Mouse (Mus musculus) forebrain, embryonic 13.5 days (tissue): ENCODE data around the gene Purb. TPM values are rescaled to one million over a fixed set of nuclear protein-coding genes. Genes with fewer than 3 reads are reported as not detected.
"Not testable (repeated sequence)": the region's sequence is repeated elsewhere in the genome, so short reads cannot be mapped to it uniquely, and the experiment has no call there.

Experiments
- ATAC-seq: fragments of 200-750 bp; cut with Nextera tagmentation; 2 replicates; pipeline ENCODE4 v1.8.0; 2017
- H3K27ac ChIP-seq: fragments of 300-500 bp; sonication (generic); 2 replicates; pipeline ENCODE4 v1.5.1; 2015; ENCODE audit warnings: inconsistent platforms, mild to moderate bottlenecking, moderate library complexity
- H3K27me3 ChIP-seq: fragments of 300-500 bp; sonication (generic); 2 replicates; pipeline ENCODE4 v1.6.1; 2015; ENCODE audit warnings: mild to moderate bottlenecking, inconsistent platforms
- H3K36me3 ChIP-seq: fragments of 300-500 bp; sonication (generic); 2 replicates; pipeline ENCODE4 v1.6.1; 2015; ENCODE audit warnings: mild to moderate bottlenecking, inconsistent platforms; ENCODE audit not compliant: poor library complexity, severe bottlenecking
- H3K4me1 ChIP-seq: fragments of 300-500 bp; sonication (generic); 2 replicates; pipeline ENCODE4 v1.6.1; 2015; ENCODE audit warnings: inconsistent platforms
- H3K4me2 ChIP-seq: fragments of 300-500 bp; sonication (generic); 2 replicates; pipeline ENCODE4 v1.6.1; 2015; ENCODE audit warnings: inconsistent platforms, mild to moderate bottlenecking, moderate library complexity
- H3K4me3 ChIP-seq: fragments of 300-500 bp; sonication (generic); 2 replicates; pipeline ENCODE4 v1.5.1; 2015; ENCODE audit warnings: mild to moderate bottlenecking, inconsistent platforms
- H3K9ac ChIP-seq: fragments of 300-500 bp; sonication (generic); 2 replicates; pipeline ENCODE4 v1.6.1; 2015; ENCODE audit warnings: mild to moderate bottlenecking, inconsistent platforms
- H3K9me3 ChIP-seq: fragments of 300-500 bp; sonication (generic); replicated peaks from 2 replicates; pipeline ENCODE4 v1.6.1; 2016; ENCODE audit warnings: inconsistent platforms
- WGBS: fragments of 180-500 bp; shearing (Covaris S2); methylation state at CpG from one replicate; pipeline ENCODE4 v1.1.7; 2015; 5-methylcytosine and 5-hydroxymethylcytosine counted together
- polyA plus RNA-seq: library from polyadenylated mRNA; unstranded; fragments of >200 nt; fragmentation: Nextera tagmentation; extraction: Ambion mirVana; gene quantifications from 2 replicates; pipeline ENCODE4 v1.2.1, GENCODE M21; 2015

The Purb gene
- polyA plus RNA-seq, 1 experiment from 2014 or later: 13.9 TPM

DNA sequence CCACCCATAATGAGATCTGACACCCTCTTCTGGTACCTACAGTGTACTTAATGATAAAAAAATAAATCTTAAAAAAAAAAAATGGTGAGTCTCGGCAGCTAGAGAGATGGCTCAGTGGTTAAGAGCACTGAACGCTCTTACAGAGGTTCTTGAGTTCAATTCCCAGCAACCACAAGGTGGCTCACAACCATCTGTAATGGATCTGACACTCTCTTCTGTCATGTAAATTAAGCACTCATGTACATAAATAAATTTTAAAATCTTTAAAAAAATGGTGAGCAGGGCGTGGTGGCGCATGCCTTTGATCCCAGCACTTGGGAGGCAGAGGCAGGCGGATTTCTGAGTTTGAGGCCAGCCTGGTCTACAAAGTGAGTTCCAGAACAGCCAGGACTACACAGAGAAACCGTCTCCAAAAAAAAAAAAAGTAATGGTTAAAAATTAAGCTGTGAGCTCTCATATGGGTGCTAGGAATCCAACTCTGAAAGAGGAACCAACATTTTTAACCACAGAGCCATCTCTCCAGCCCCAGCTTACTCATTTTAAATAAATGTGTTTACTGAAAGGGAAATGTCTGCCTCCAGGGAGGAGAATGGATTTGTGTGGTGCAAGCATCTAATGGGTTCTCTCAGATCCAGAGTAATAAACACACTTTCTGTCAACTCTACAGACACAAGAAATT lies 12.4 kb downstream of the Purb start:
- Histone ChIP-seq H3K4me1 (peaks cover 4% of the 10 kb centered on the region), H3K27me3 (no peaks in the 10 kb centered on the region), H3K4me3 (no peak overlapping the region), H3K9me3 (no peaks in the 10 kb centered on the region), H3K27ac (no peak overlapping the region), H3K4me2 (no peak overlapping the region), H3K9ac (no peak overlapping the region), H3K36me3 (peaks cover 34% of the 10 kb centered on the region)
- 92% methylated on average over 6 of the region's 6 CpGs for WGBS
- ATAC-seq: no peak

- Histone ChIP-seq H3K36me3 (no peaks in the 10 kb centered on the region), H3K4me1 (no peaks in the 10 kb centered on the region), H3K9me3 (no peaks in the 10 kb centered on the region), H3K9ac (no peak overlapping the region), H3K4me2 (no peak overlapping the region), H3K27ac (no peak overlapping the region), H3K4me3 (no peak overlapping the region), H3K27me3 (no peaks in the 10 kb centered on the region)
- WGBS: 81% methylated on average over 6 of the region's 6 CpGs
- no peak for ATAC-seq
These were observed 19.6 kb downstream of the Purb start for GRCm38 (mm10) chr11:6456083-6456482.

DNA sequence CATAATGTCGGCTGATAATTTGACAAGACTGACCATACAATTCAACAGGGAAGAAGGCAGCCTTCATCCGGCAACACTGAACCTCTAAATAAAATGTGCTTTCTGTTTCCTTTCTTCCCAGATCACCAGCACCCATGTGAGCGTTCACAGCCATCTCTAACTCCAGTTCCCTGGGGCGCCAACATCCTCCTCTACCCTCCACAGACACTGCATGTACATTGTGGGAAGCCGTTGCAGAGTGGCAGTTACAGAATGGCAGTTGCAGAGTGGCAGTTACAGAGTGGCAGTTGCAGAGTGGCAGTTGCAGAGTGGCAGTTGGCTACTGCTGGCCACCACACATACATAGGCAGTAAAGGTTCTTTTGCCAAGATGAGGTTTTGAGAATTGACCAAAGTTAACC lies 27.6 kb downstream of the Purb start:
- not testable (repeated sequence) for H3K27ac ChIP-seq, H3K9me3 ChIP-seq, ATAC-seq, H3K27me3 ChIP-seq, H3K36me3 ChIP-seq, H3K4me1 ChIP-seq, H3K4me3 ChIP-seq, H3K9ac ChIP-seq, H3K4me2 ChIP-seq
- WGBS: 92% methylated on average over 5 of the region's 5 CpGs

GRCm38 (mm10) chr11:6447493-6447892 lies 28.2 kb downstream of the Purb start:
- H3K4me3 ChIP-seq: no peak overlapping the region
- H3K27me3 ChIP-seq: no peaks in the 10 kb centered on the region
- WGBS: 79% methylated on average over 4 of the region's 4 CpGs
- ATAC-seq: no peak
- no peak overlapping the region for H3K4me2 ChIP-seq
- no peaks in the 10 kb centered on the region for H3K9me3 ChIP-seq
- H3K4me1 ChIP-seq: peaks cover 10% of the 10 kb centered on the region
- no peak overlapping the region for H3K27ac ChIP-seq
- no peak overlapping the region for H3K9ac ChIP-seq
- H3K36me3 ChIP-seq: no peaks in the 10 kb centered on the region

DNA sequence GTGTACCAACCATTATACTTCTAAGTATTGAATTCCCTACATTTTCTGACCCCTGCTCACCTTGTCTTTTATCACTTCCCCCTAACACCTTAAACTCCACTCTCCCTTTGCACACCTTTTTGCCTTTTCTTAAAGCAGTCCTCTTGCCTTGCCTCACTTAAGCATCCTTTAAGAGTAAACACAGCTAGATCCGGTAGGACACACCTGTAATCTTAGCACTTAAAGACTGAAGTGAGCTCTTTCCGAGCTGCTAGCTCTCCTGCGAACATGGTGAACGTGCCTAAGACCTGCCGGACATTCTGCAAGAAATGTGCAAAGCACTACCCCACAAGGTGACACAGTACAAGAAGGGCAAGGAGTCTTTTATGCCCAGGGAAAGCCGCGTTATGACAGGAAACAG lies 29.8 kb downstream of the Purb start:
- Histone ChIP-seq H3K4me2 (no peak overlapping the region), H3K4me1 (peaks cover 18% of the 10 kb centered on the region), H3K36me3 (0 out of 2 replicates have a peak, but pooled peaks cover 4% of the 10 kb centered on the region), H3K27ac (no peak overlapping the region), H3K27me3 (no peaks in the 10 kb centered on the region), H3K9ac (no peak overlapping the region), H3K9me3 (no peaks in the 10 kb centered on the region), H3K4me3 (no peak overlapping the region)
- WGBS: 88% methylated on average over 7 of the region's 7 CpGs
- no peak for ATAC-seq

GRCm38 (mm10) chr11:6445441-6445840 lies 30.3 kb downstream of the Purb start:
- ATAC-seq: no peak
- Histone ChIP-seq H3K9me3 (no peaks in the 10 kb centered on the region), H3K9ac (no peak overlapping the region), H3K27ac (no peak overlapping the region), H3K4me2 (no peak overlapping the region), H3K4me1 (peaks cover 18% of the 10 kb centered on the region), H3K36me3 (peaks cover 5% of the 10 kb centered on the region; the same call in 1 of the 2 replicates), H3K4me3 (no peak overlapping the region), H3K27me3 (no peaks in the 10 kb centered on the region)
- 75% methylated on average over 4 of the region's 4 CpGs for WGBS

GRCm38 (mm10) chr11:6444077-6444853 lies 31.5 kb downstream of the Purb start, which contains the start of gene H2afv:
Gene H2afv (minus strand): TSS chr11:6444443.
- Histone ChIP-seq H3K4me3 (peak within 1 kb of the TSS; percentile 70), H3K9ac (peak within 1 kb of the TSS; percentile 83), H3K9me3 (no peaks in the 10 kb centered on the region), H3K4me2 (peak within 1 kb of the TSS; percentile 68), H3K27me3 (no peaks in the 10 kb centered on the region), H3K36me3 (peaks cover 11% of the 10 kb centered on the region; the same call in 1 of the 2 replicates), H3K4me1 (peaks cover 21% of the 10 kb centered on the region), H3K27ac (peak within 1 kb of the TSS; percentile 94)
- peak; percentile 99 for ATAC-seq
- WGBS: under 1% methylated on average over 79 of the region's 80 CpGs

DNA sequence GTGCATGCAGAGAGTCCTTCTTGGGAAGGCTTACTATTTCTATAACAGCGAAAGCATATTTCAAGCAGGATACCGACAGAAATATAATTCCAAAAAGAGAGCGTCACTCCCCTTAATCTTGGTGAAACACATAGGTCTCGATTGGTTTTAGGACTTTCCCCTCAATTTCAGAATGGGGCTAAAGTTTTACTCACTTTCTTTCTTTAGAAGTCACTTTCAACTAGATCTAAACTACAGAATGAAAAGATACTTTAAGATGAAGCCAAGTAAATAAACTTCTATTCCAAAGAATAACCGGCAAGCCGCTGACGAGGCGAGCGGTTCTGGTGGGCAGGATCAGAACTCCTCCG lies 32.0 kb downstream of the Purb start:
- ATAC-seq: no peak
- H3K4me1 ChIP-seq: peaks cover 21% of the 10 kb centered on the region
- H3K4me3 ChIP-seq: peak overlapping the region; percentile 70
- H3K9ac ChIP-seq: peak overlapping the region; percentile 83
- peak overlapping the region; percentile 68 for H3K4me2 ChIP-seq
- H3K36me3 ChIP-seq: peaks cover 16% of the 10 kb centered on the region
- H3K27ac ChIP-seq: peak overlapping the region; percentile 94
- H3K27me3 ChIP-seq: no peaks in the 10 kb centered on the region
- under 1% methylated on average over 10 of the region's 10 CpGs for WGBS
- no peaks in the 10 kb centered on the region for H3K9me3 ChIP-seq

DNA sequence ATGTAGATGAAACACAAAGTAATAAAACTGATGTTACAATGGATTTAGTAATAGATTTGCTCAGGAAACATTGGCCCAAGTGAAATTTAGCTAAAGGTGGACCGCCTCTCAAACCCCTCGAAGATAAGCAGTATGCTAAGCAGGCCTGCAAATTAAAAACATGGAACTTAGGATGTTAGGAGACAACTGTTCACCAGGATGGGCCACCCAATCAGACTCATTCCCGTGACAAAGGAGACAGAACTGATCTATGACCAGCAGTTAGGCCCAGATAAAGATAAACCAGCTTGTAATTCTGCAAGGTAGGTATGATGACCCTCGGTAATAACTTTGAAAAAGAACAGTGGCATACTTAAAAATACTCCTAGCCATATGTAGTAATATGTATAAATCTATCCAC lies 32.6 kb downstream of the Purb start:
- Histone ChIP-seq H3K4me2 (peak overlapping the region; percentile 68), H3K4me1 (peaks cover 21% of the 10 kb centered on the region), H3K27me3 (no peaks in the 10 kb centered on the region), H3K9me3 (no peaks in the 10 kb centered on the region), H3K9ac (peak overlapping the region; percentile 83), H3K4me3 (peak overlapping the region; percentile 70), H3K27ac (no peak overlapping the region), H3K36me3 (peaks cover 21% of the 10 kb centered on the region)
- WGBS: 59% methylated on average over 4 of the region's 4 CpGs
- no peak for ATAC-seq

- Histone ChIP-seq H3K4me2 (peak overlapping the region; percentile 68), H3K4me3 (peak overlapping the region; percentile 12; the same call in 1 of the 2 replicates), H3K36me3 (peaks cover 26% of the 10 kb centered on the region), H3K27me3 (no peaks in the 10 kb centered on the region), H3K9ac (no peak overlapping the region), H3K9me3 (no peaks in the 10 kb centered on the region), H3K4me1 (peaks cover 21% of the 10 kb centered on the region), H3K27ac (no peak overlapping the region)
- WGBS: 97% methylated on average over 4 of the region's 4 CpGs
- no peak for ATAC-seq
These were observed 33.2 kb downstream of the Purb start for GRCm38 (mm10) chr11:6442566-6442965.

DNA sequence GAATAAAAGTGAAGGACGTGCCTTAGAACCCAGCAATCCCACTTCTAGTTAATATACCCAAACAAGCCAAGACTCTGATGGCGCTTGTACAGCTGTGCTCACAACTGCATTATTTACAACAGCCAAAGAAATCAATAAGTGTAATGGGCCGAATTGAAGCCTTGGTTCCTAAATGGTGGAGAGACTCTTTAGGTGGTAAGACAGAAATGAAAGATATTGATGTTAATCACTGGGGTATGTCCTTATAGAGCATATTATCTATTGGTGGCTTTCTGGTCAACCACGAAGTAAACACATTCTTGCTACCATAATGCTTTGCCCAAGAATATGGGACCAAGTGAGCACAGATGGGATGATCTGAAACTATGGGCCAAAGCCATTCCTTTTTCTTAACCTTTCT lies 35.5 kb downstream of the Purb start:
- H3K4me1 ChIP-seq: peaks cover 21% of the 10 kb centered on the region
- no peak overlapping the region for H3K9ac ChIP-seq
- H3K4me2 ChIP-seq: no peak overlapping the region
- H3K36me3 ChIP-seq: peaks cover 48% of the 10 kb centered on the region
- no peak overlapping the region for H3K27ac ChIP-seq
- ATAC-seq: no peak
- no peaks in the 10 kb centered on the region for H3K27me3 ChIP-seq
- H3K9me3 ChIP-seq: no peaks in the 10 kb centered on the region
- WGBS: 97% methylated on average over 4 of the region's 4 CpGs
- H3K4me3 ChIP-seq: no peak overlapping the region

GRCm38 (mm10) chr11:6437667-6438066 lies 38.0 kb downstream of the Purb start:
- Histone ChIP-seq H3K9ac (no peak overlapping the region), H3K27me3 (no peaks in the 10 kb centered on the region), H3K36me3 (peaks cover 73% of the 10 kb centered on the region), H3K4me2 (no peak overlapping the region), H3K4me1 (peaks cover 12% of the 10 kb centered on the region), H3K9me3 (no peaks in the 10 kb centered on the region), H3K4me3 (no peak overlapping the region), H3K27ac (no peak overlapping the region)
- no peak for ATAC-seq
- 94% methylated on average over 2 of the region's 2 CpGs for WGBS
